Mouse (Mus musculus) ES-E14 (cell line): Measurements from ENCODE around the gene Ucn3.

Experiments used
- CHD2 ChIP-seq: IDR thresholded peaks from 2 replicates; pipeline ENCODE4 v1.6.1; 2014; ENCODE audit warnings: mild to moderate bottlenecking, low read depth, low read length, inconsistent platforms
- HCFC1 ChIP-seq: IDR thresholded peaks from 2 replicates; pipeline ENCODE4 v1.6.1; 2012; ENCODE audit warnings: low read length, inconsistent platforms, borderline replicate concordance; ENCODE audit not compliant: insufficient read depth
- ZC3H11A ChIP-seq: IDR thresholded peaks from 2 replicates; pipeline ENCODE4 v1.6.1; 2012; ENCODE audit warnings: low read depth, mild to moderate bottlenecking, inconsistent platforms, low read length, borderline replicate concordance
- ZNF384 ChIP-seq: IDR thresholded peaks from 2 replicates; pipeline ENCODE4 v1.6.1; 2012; ENCODE audit warnings: low read depth, low read length, inconsistent platforms

DNA sequence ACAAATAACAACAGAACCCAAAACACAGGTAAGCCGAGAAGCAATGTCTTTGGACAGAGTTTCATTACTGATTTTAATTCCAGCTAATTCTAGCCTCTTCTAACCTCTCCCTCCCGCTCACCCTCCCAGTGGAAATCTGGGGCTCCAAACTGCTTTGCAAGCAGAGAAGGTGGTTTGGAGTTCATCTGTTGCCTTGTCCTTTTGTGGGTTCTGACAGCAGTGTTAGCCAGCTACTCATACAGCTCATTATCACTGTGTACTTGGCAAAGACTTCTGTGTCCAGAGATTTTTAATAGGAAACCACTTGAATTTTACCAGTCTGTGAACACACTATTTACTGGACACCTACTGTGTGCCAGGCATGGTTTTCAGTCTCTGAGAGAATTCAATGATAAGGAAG is at the start of gene Ucn3:
- TF ChIP-seq ZNF384 (no peak), ZC3H11A (no peak), CHD2 (no peak), HCFC1 (no peak)
